In genomic region chr17:29356882-29357281, GRCm38 (mm10) we compare ENCODE assay signal across 8 mouse cellular contexts. TPM values are rescaled to one million over a fixed set of nuclear protein-coding genes. Genes with fewer than 3 reads are reported as not detected.
DNase-seq lines count a peak whose midpoint lies in the region; ATAC-seq and TF ChIP-seq lines count a peak whose summit lies in the region.

No protein-coding gene starts in this region.

- intact Hi-C loops in heart, postnatal 14 days (cut with DNase I): no loop called here

- no peak for TF ChIP-seq CTCF in testis, adult 2 months (IDR thresholded peaks at IDR 0.05; ENCODE audit: control insufficient read depth, insufficient read depth, insufficient replicate concordance, low read depth, low read length)

- no peaks in the 10 kb centered on the region for H3K27me3 ChIP-seq in heart, embryonic 10.5 days (ENCODE audit: insufficient read depth, poor library complexity, severe bottlenecking)
- H3K27me3 ChIP-seq in testis, adult 2 months (ENCODE audit: control insufficient read depth, insufficient read depth, low read length): no peaks in the 10 kb centered on the region
- H3K27me3 ChIP-seq in liver, embryonic 16.5 days (ENCODE audit: control insufficient read depth, insufficient read depth, low read depth, low read length): no peaks in the 10 kb centered on the region

- WGBS in heart, embryonic 10.5 days: 19% methylated on average over 9 of the region's 9 CpGs
- 20% methylated on average over 9 of the region's 9 CpGs for WGBS in liver, embryonic 16.5 days (ENCODE audit: insufficient replicate concordance)

- peak overlapping the region; percentile 56 for H3K4me3 ChIP-seq in heart, embryonic 10.5 days
- H3K4me3 ChIP-seq in testis, adult 2 months (ENCODE audit: control insufficient read depth, low read depth, low read length): no peak overlapping the region; the same call in 1 of the 2 replicates
- H3K4me3 ChIP-seq in liver, embryonic 16.5 days (ENCODE audit: low read depth, low read length): 0 out of 2 replicates have a peak overlapping the region, but pooled peaks have one; percentile 6

- no peak overlapping the region for H3K9ac ChIP-seq in liver, embryonic 16.5 days (ENCODE audit: low read depth, low read length)

- no peak for ATAC-seq in liver, embryonic 16.5 days (ENCODE audit: low read depth)

- H3K9me3 ChIP-seq in heart, embryonic 10.5 days: no peaks in the 10 kb centered on the region
- H3K9me3 ChIP-seq in liver, embryonic 16.5 days (replicated peaks; ENCODE audit: control insufficient read depth, low read length): no peaks in the 10 kb centered on the region

- peak overlapping the region; percentile 93 for H3K27ac ChIP-seq in heart, embryonic 10.5 days
- peak overlapping the region; percentile 11; the same call in 1 of the 2 replicates for H3K27ac ChIP-seq in testis, adult 2 months (ENCODE audit: control insufficient read depth, insufficient read depth, low read depth, low read length)
- H3K27ac ChIP-seq in liver, embryonic 16.5 days (ENCODE audit: low read length): peak overlapping the region; percentile 30; the same call in 1 of the 2 replicates

- peaks cover 40% of the 10 kb centered on the region for H3K4me1 ChIP-seq in heart, embryonic 10.5 days
- H3K4me1 ChIP-seq in testis, adult 2 months (ENCODE audit: control insufficient read depth, insufficient read depth, low read length): peaks cover 19% of the 10 kb centered on the region
- peaks cover 4% of the 10 kb centered on the region for H3K4me1 ChIP-seq in liver, embryonic 16.5 days (ENCODE audit: control insufficient read depth, low read depth, low read length)

- DNase-seq in heart, embryonic 10.5 days (ENCODE audit: low spot score): no peak
- DNase-seq in heart, postnatal 14 days: no peak
- no peak for DNase-seq in testis, postnatal 14 days (ENCODE audit: low spot score)
- DNase-seq in thymus, postnatal 14 days: no peak
- DNase-seq in cerebellum, postnatal 4 days (ENCODE audit: low spot score in 2 of 2): no peak
- no peak for DNase-seq in urinary bladder, postnatal 36 days (ENCODE audit: low spot score in 2 of 2)

- no peak for TF ChIP-seq POLR2A in testis, adult 2 months (IDR thresholded peaks at IDR 0.05; ENCODE audit: control insufficient read depth, low read depth, low read length)

- H3K36me3 ChIP-seq in heart, embryonic 10.5 days: no peaks in the 10 kb centered on the region
- H3K36me3 ChIP-seq in testis, adult 2 months (ENCODE audit: control insufficient read depth, insufficient read depth, low read length): no peaks in the 10 kb centered on the region
- H3K36me3 ChIP-seq in liver, embryonic 16.5 days (ENCODE audit: control insufficient read depth, insufficient read depth): no peaks in the 10 kb centered on the region

- peak overlapping the region; percentile 55 for H3K4me2 ChIP-seq in liver, embryonic 16.5 days (ENCODE audit: low read depth, low read length)

RNA-seq across cellular contexts. Expression of gene Fgd2, which starts 3.8 kb away (rescaled TPM):
- polyA plus RNA-seq in heart, embryonic 10.5 days (2016; fragmentation: Nextera tagmentation; extraction: Ambion mirVana): 2.2 and 3.8 TPM in 2 replicates
- 1 to 10 TPM; 2.3 to 2.9 TPM for total RNA-seq in heart, postnatal 14 days (2021)
- polyA plus RNA-seq in testis, adult 2 months (2012; rRNA removed): 33.4 and 38.3 TPM in 2 replicates
- polyA plus RNA-seq in liver, embryonic 16.5 days (2015; fragmentation: Nextera tagmentation; extraction: Ambion mirVana): 7.7 and 8.1 TPM in 2 replicates

RNA-seq across cellular contexts. Expression of gene Mtch1, which starts 9.1 kb away (rescaled TPM):
- polyA plus RNA-seq in heart, embryonic 10.5 days (2016; fragmentation: Nextera tagmentation; extraction: Ambion mirVana): 281 and 310 TPM in 2 replicates
- 100 to 1,000 TPM; 272 to 279 TPM for total RNA-seq in heart, postnatal 14 days (2021)
- polyA plus RNA-seq in testis, adult 2 months (2012; rRNA removed): 43.5 and 46.5 TPM in 2 replicates
- 33.3 and 48.5 TPM in 2 replicates for polyA plus RNA-seq in liver, embryonic 16.5 days (2015; fragmentation: Nextera tagmentation; extraction: Ambion mirVana)

RNA-seq across cellular contexts. Expression of gene Pi16, which starts 39.4 kb away (rescaled TPM):
- polyA plus RNA-seq in heart, embryonic 10.5 days (2016; fragmentation: Nextera tagmentation; extraction: Ambion mirVana): 1.9 and 2.6 TPM in 2 replicates
- 10 to 100 TPM; 34.3 to 47.8 TPM for total RNA-seq in heart, postnatal 14 days (2021)
- polyA plus RNA-seq in testis, adult 2 months (2012; rRNA removed): 4.3 and 5.9 TPM in 2 replicates
- polyA plus RNA-seq in liver, embryonic 16.5 days (2015; fragmentation: Nextera tagmentation; extraction: Ambion mirVana): 2.0 and 2.6 TPM in 2 replicates

Comparison
In these comparisons a context has a peak if more than half of its experiments do, and no peak if none do; other contexts are left out.
1. H3K27ac ChIP-seq: peak in every context shown above with its lines; median percentile 93 in heart, embryonic 10.5 days; 30 in liver, embryonic 16.5 days; 11 in testis, adult 2 months.